Mouse (Mus musculus): Measurements from ENCODE around the gene Capn13.
A peak's percentile ranks its signal among the peaks of the same experiment; 100 is the strongest.
"Not testable (repeated sequence)": the region's sequence is repeated elsewhere in the genome, so short reads cannot be mapped to it uniquely, and the experiment has no call there.

Gene Capn13

DNA sequence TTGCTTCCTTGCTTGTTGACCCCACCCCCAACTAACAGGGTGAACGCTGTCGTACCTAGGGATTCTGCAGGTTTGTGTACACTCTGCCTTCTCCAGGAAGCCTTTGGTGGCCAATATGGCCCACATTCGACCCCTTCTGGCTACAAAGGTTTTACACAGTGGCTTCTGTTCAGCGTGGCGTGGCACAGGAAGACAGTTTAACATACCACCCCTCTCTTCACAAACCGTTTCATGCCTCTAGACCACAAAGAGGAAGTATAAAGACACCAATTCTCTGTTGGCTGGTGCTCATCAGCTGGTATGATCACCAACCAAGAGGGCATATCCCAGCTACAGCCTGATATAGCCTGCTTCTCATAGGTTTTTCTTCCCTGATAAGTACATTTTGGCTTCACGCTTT, 126.9 kb downstream of the Capn13 start:
- peak; percentile 45 for DNase-seq (ENCODE audit: low spot score)

DNA sequence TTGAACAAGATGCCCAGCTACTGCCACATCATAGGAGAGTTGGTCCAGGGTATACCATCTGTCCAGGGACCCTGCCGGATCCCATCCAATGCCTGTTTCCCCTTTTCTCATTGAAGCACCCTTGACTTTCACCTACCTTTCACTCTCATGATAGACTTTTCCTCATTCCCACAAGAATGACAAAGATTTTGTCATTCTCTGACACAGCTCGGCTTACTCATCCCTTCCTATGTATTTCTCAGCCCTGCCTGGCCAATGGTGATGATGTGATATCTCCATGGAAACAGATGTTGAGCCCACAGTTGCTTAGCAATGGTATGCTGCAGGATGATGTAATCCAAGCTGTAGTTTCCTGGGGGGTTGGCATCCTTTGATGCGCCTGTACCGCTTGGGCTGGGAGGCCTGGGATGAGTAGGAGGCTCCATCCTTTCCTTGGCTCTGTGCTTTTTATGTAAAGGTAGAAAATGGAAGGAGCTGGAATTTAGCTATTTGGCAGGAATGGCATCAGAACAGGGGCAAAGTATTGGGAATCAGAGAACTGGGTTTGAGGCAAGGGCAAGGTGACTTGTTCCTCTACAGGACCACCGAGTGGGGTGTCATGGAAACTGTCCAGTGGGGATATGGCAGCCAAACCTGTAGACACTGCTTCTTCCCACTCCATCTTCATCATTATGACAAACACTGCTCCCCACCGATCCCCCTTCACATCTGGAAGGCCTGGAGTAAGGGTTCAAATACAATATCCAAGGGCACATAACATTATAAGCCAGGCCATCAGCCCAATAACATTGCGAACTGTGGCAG, 128.7 kb downstream of the Capn13 start:
- DNase-seq (ENCODE audit: low spot score), result no peak

DNA sequence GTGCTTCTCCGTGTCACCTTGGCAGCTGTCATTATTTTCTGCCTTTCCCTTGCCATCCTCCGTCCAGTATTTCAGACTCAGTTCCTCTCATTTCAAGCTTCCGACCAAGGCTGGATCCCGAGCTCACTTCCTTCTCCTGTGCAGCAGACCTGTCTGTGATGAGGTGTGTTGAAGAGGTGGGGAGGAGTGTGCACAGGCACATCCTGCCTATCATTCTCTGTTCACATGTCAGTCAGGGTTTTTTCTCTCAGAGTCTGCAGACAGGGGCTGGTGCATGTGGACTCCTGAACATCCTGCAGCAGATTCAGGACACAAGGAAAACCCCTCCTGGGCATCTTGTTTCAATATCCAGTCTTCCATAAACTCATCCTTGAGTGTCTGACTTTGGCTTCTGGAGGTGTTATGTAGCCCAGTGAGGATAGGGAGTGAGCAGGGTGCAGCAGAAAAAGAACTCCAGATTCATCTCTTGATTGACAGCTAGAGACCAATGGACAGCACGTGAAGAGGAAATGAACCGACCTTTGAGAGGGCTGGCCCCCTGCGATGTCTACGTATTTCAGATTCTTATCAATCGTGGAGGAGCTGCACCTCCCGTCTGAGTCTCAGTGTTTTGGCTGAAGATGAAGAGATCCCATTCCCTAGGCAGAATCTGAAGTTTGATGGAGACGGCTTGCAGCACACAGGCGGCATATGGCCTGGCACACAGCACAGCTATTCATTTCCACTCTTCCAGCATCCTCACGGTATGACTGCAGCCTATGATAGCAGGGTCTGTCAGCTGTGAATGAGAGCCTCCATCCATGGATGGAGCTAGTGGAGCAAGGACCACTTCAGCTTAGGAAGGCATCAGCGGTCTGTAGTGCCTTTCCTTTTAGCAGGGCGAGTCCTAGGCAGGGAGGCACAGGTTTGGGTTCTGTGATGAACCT, 129.5 kb downstream of the Capn13 start:
- peak; percentile 35 for DNase-seq (ENCODE audit: low spot score)

DNA sequence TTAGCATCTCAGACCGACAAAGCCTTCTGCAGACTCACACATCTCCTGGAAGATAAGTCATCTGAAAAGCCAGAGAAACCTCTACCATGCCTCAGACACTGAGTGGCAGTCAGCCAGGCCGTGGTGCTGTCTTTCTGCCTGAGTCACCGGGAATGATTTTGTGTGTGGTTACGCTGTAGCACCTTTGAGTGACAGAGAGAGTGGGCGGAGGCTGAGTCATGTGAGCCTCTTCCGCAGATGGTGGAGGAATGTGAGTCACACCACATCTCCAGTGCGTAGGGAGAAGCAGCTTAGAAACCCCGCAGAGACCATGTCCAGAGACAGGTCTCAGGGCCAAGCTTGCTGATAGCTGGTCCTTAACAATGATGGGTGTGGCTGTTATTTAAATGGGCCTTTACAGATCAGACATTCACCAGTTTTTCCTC, 137.6 kb downstream of the Capn13 start:
- peak; percentile 71 for DNase-seq (ENCODE audit: low spot score)

DNA sequence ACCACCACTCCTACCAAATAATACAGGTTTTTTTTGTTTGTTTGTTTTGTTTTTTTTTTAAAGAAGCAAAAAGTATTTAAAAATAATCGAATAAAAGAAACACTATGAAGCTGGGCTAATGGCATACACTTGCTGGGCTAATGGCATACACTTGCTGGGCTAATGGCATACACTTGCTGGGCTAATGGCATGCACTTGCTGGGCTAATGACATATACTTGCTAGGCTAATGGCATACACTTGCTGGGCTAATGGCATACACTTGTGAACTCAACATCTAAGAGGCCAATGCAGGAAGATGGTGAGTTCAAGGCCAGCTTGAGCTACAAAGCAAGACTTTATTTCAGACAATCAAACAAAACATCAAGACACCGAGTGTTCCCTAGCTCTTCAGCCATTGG, 138.1 kb downstream of the Capn13 start:
- no peak for DNase-seq (ENCODE audit: low spot score)

DNA sequence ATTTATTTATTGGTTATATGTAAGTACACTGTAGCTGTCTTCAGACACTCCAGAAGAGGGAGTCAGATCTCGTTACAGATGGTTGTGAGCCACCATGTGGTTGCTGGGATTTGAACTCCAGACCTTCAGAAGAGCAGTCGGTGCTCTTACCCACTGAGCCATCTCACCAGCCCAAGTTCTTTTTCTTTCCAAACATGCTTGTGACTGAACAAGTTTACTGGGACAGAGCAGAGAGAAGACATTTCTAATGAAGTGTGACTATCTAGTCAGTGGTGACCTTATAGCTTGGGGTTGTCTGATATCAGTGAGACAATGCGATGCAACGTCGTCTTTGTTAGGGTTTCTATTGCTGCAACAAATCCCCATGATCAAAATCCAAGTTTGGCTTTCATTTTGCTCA, 141.4 kb downstream of the Capn13 start:
- not testable (repeated sequence) for DNase-seq (ENCODE audit: low spot score)

DNA sequence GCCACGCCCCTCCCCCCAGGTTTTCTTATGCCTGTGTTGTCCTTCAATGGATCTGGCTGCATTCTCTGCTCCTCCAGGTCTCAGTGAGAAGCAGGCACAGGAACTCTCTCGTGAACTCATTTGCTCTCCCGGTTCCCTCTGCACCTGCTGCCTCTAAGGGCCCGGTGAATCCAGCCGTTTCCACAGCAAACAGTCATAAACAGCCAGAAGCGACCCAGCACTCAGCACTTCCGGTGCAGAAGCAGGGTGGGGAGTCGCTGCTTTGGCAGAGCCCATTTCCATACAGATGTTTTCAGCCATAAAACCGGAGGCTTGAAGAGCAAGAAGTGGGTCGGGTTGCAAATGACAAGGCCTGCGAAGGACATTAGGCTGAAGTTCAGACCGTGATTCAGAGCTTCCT, 142.0 kb downstream of the Capn13 start:
- peak; percentile 42 for DNase-seq (ENCODE audit: low spot score)
